Mouse (Mus musculus): ENCODE results near the gene Afg3l1. TPM values are rescaled to one million over a fixed set of nuclear protein-coding genes. Genes with fewer than 3 reads are reported as not detected.
A peak's percentile ranks its signal among the peaks of the same experiment; 100 is the strongest.
"Not testable (repeated sequence)": the region's sequence is repeated elsewhere in the genome, so short reads cannot be mapped to it uniquely, and the experiment has no call there.

Afg3l1 gene
- total RNA-seq, 2 experiments from 2014 or later, result 20.7 to 36.2 TPM

GRCm38 (mm10) chr8:123453951-123454350 lies 23.8 kb upstream of the Afg3l1 start:
- ATAC-seq (replicated peaks; ENCODE audit: low FRiP score, low TSS enrichment, poor library complexity, severe bottlenecking), result no peak

DNA sequence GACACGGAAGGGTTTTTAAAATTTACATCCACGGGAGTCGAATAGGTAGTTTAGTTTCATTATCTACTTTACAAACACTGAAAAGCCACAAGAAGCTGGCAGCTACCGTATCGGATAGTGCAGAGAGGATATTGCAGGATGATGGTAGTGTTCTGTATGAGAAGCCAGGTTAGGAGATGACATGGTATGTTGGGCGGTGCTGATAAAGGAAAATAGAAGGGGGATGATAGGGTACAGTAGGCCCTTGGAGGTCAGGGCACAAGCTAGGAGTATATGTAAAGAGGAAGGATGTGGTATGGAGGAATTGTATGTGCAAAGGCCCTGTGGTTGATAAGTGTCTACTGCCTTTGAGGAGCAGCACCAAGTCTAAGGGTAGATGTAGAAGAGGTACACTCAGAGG lies 23.1 kb upstream of the Afg3l1 start:
- peak; percentile 68 for ATAC-seq (replicated peaks; ENCODE audit: low FRiP score, low TSS enrichment, poor library complexity, severe bottlenecking)

DNA sequence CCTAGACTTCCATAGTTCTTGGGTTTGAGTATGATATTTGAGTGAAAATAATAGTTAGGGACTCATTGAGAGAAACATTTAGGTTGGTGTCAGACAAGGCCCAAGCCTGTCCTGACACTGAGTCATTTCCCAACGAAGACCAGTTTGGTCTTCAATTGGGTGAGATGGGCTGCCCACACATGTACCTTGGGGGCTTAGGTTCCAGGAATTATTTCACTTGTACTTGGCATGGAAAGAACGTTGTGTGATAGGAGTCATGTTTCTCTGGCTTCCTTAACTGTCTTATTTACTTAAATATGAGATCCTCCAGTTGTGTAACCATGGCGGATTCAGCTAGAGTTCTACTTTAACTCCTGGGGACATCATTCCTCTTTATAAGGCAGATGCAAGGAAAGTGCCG lies 14.1 kb upstream of the Afg3l1 start:
- ATAC-seq (replicated peaks; ENCODE audit: low FRiP score, low TSS enrichment, poor library complexity, severe bottlenecking), result no peak

DNA sequence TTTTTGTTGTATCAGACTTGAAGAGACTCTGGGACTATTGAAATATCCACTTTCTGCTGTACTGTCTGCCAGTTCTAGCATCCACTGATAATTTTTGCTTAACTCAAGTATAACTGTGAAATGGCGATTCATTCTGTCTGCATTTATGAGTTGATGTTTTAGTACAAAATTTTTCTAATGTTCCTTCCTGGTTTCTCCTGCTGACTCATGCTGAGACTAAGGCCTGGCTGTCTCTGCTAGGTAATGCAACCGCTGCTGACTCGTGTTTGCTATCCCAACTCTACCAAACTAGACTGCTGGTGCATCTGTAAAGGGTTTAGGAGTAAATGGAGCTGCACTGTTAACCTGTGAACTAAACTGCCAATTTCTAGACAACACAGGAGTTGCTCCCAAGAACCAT lies 10.2 kb upstream of the Afg3l1 start:
- ATAC-seq (replicated peaks; ENCODE audit: low FRiP score, low TSS enrichment, poor library complexity, severe bottlenecking), result no peak

DNA sequence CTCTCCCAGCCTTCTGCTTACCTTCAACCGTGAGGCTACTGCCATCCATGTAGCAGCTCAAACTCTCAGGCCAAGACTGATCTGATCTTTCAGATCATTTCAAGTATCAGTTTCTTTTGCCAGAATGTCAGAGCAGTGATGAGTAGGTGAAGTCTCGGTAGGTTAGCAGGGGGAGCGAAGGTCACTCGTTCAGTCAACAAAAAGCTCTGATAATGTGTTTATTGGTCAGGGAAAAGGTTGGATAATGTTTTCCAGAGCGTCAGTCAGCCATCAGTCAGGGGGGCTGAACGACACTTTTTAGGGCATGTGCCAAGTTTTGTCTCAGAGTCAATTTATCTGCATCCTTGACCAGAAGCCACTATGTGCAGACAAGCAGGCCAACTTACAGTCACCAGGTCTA lies 4.7 kb upstream of the Afg3l1 start:
- not testable (repeated sequence) for ATAC-seq (replicated peaks; ENCODE audit: low FRiP score, low TSS enrichment, poor library complexity, severe bottlenecking)

DNA sequence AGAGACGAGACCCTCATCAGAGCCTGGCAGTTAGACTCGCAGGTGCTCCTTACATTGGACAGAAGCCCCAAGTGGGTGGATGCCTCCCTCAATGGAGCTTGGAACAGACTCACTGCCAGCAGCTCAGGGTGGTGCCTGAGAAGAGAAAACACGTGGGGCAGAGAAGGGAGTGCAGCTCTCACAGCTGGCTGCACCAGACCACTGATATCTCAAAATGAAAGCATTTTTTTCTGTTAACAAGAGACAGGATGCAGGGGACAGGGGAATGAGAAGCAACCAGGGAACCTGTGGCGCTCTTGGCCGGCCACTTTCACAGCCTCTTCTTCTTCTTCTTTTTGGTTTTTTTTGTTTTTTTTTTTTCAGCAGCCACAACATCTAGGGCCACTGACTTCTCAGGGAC lies 3.2 kb upstream of the Afg3l1 start:
- ATAC-seq (replicated peaks; ENCODE audit: low FRiP score, low TSS enrichment, poor library complexity, severe bottlenecking), result not testable (repeated sequence)

- ATAC-seq (replicated peaks; ENCODE audit: low FRiP score, low TSS enrichment, poor library complexity, severe bottlenecking), result peak; percentile 29
Measured at GRCm38 (mm10) chr8:123476911-123477736, 579 bp upstream of the Afg3l1 start.

- no peak for ATAC-seq (replicated peaks; ENCODE audit: low FRiP score, low TSS enrichment, poor library complexity, severe bottlenecking)
Measured at GRCm38 (mm10) chr8:123478456-123479218, 934 bp downstream of the Afg3l1 start.

GRCm38 (mm10) chr8:123482627-123483026 lies 4.9 kb downstream of the Afg3l1 start:
- no peak for ATAC-seq (replicated peaks; ENCODE audit: low FRiP score, low TSS enrichment, poor library complexity, severe bottlenecking)

DNA sequence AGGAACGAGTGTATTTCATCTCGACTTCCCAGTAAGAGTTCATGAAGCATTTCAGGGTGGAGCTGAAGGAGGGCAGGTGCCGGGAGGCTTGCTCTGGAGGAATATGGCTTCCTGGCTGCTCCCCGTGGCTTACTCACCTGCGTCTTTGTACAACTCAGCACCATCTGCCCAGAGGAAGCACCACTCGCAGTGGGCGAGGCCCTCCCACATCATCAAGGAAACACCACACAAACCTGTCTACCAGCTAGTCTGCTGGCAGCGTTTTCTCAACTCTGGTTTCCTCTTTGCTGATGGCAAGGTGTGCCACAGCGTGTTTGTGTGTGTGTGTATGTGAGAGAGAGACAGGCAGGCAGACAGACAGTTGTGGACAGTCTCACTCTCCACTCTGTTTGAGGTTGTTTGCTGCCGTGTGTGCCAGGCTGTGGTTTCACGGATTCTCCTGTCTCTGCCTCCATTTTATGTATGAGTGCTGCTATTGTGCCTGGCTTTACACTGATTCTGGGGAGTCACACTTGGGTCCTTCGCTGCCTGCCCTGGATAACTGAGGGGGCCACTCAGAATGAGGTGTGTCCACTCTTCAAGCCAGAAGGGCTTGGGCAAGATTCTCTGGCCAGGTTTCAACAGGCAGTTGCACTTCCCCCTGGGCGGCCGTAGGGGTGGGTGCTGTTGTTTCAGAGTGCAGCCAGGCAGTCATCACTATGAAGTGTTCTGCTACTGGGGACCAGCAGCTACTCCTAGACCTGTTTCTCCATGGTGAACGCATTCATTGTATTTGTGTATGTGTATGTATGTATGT lies 13.8 kb downstream of the Afg3l1 start:
- ATAC-seq (replicated peaks; ENCODE audit: low FRiP score, low TSS enrichment, poor library complexity, severe bottlenecking), result no peak

DNA sequence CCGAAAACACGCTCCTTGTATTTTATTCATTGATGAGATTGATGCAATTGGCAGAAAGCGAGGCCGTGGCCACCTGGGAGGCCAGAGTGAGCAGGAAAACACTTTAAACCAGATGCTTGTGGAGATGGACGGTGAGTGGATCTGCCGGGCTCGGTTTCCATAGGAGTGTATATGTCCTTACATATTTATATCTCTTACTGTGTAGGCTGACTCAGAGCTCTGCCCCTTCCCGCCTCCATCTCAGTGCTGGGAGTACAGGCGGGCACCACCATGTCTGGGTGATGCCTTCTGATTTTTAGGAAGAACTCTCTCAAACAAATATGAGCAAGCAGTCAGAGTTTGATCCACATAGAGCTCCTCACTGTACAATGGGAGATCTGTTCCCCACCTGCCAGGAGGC lies 15.2 kb downstream of the Afg3l1 start:
- ATAC-seq (replicated peaks; ENCODE audit: low FRiP score, low TSS enrichment, poor library complexity, severe bottlenecking), result no peak

DNA sequence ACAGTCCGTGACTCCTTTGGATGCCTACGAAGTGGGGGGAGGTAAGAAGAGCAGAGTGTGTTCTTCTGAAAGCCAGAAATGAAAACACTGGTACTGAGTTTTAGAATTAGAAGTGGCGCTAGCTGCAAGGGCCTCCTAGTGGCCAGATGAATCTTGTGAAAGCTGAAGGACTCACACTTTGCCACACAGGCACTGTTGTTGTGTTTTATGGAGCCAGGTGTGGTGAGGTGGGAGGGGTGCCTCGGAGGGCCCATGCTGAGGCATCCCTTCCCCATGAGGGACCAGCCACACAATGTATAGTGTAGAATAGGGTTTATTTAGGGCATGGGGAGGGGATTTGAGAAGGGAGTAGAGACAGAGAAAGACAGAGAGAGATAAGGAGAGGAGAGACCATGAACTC lies 20.0 kb downstream of the Afg3l1 start:
- no peak for ATAC-seq (replicated peaks; ENCODE audit: low FRiP score, low TSS enrichment, poor library complexity, severe bottlenecking)

DNA sequence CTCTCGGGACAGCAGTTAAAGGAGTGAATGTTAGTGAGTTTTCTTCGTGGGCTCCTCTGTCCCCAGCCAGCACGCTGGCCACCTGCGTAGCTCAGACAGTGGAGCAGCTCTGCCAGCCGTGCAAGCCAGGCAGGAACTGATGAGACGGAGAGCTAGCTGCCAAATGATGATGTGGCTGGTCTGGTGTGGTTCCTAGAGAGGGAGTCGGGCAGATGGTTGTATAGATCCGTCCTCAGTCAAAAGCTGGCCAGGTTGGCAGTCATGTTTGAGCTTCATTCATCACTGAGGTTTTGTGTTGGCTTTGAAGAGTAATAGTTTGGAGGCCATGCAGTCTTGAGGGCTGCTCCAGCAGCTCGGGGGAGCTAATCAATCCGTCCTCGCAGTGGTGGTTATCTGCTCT lies 21.3 kb downstream of the Afg3l1 start:
- 0 out of 2 replicates have a peak, but pooled peaks have one; percentile 31 for ATAC-seq (replicated peaks; ENCODE audit: low FRiP score, low TSS enrichment, poor library complexity, severe bottlenecking)

DNA sequence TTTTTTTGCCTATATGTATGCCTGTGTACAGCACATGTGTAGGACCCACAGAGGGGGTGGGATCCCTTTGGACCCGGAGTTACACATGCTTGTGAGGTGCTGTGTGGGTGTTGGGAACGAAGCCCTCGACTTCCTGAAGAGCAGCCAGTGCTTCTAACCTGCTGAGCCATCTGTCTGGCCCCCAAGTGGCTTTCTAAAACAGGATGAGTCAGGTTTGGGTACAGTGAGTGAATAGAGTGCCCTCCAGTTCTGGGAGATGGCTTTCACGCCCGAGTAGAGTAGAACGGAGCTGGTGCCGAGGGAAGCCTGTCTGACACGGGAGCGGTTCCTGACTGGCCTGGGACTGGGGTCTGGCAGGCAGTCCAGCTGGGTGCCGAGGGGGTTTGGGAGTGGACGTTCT lies 21.9 kb downstream of the Afg3l1 start:
- ATAC-seq (replicated peaks; ENCODE audit: low FRiP score, low TSS enrichment, poor library complexity, severe bottlenecking), result no peak

DNA sequence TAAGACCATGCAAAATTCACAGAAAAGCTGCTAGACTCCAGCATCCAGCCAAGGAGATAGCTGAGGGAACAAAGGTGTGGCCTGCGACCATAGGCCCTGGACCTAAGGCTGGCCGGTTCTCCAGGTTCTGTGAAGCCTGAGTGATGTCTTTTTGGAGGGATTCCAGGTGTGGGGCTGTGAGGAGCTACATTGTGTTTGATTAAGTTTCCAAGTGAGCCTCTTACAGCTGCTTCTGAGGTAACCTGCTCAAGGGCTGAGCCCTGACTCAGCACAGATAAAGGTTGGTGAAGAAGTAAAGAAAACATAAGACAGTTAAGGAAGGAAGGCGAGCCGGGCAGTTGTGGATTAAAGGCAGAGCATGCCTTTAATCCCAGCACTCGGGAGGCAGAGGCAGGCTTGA lies 24.5 kb downstream of the Afg3l1 start:
- no peak for ATAC-seq (replicated peaks; ENCODE audit: low FRiP score, low TSS enrichment, poor library complexity, severe bottlenecking)

DNA sequence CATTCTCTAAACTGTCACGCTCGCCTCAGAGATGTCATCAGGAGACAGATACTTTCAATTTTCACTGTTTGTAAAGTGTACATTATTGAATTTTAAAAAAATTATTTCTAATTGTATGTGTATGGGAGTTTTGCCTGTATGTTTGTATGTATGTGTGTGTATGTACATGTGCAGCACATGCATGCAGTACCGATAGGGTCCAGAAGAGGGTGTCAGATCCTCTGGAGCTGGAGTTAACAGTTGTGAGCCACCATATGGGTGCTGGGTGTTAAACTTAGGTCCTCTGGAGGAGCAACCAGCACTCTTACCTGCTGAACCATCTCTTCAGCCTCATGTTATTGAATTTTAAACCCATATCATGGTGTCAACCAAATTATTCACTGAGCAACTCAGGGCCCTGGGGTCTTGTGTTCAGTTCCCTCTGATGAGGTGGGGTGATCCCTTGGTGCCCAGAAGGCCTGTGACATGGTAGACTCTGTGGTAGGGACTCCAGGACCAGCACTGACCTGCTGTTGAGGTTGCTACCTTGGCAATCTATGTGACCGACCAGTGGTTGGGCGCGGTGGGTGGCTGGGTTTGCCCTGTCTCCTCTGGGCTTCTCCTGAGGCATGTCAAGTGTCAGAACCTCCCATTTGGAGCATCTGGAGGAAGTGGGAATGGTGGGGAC lies 26.2 kb downstream of the Afg3l1 start:
- no peak for ATAC-seq (replicated peaks; ENCODE audit: low FRiP score, low TSS enrichment, poor library complexity, severe bottlenecking)

DNA sequence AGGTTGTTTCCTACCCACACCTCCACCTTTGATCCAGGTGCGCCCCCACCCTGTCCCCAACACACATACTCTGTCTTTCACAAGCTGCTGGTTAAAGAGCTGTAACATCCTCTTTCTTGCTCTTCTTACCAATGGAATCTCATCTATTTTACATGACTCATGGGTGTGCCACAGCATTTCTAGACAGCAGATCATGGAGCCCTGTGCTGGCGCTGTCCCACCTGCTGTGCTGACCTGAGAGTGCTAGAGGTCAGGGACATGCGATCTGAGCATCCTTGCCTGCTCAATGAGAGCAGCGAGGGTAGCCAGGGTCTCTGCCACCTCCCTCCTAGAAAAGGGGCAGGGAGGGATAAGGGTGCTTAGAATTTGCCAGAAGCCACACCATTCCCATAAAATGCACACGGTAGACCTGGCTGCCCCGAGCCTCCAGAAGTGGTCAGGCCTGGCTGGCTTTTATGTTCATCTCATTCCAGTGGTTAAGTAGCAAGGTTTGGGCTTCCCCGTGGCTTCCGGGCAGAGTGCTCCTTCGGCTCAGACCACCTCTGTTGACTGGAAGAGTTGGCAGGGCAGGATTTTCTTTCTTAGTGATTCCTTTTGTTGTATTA lies 27.0 kb downstream of the Afg3l1 start:
- ATAC-seq (replicated peaks; ENCODE audit: low FRiP score, low TSS enrichment, poor library complexity, severe bottlenecking), result no peak

DNA sequence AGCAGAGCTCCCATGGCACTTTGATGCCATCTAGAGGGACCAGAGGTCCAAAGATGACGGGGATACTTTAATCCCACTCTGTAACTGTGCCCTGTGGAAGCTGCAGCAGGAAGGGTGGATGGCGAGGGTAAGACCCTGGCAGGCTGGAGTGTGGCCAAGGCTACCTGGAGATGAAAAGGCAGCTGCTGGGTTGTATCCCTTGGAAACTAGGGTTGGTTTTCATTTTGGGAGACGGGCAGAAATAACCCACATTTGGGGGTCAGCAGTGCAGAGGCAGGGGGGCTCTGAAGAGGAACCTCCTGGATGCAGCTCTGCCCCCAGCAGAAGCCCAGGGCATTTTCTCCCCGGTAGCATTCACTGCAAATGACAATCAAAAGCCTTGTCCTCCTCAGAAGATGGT lies 27.6 kb downstream of the Afg3l1 start:
- ATAC-seq (replicated peaks; ENCODE audit: low FRiP score, low TSS enrichment, poor library complexity, severe bottlenecking), result no peak

GRCm38 (mm10) chr8:123505695-123506094 lies 28.0 kb downstream of the Afg3l1 start:
- ATAC-seq (replicated peaks; ENCODE audit: low FRiP score, low TSS enrichment, poor library complexity, severe bottlenecking), result no peak

All from megakaryocyte-erythroid progenitor cell, adult 5-6 weeks (primary cell).